Mouse (Mus musculus) hindbrain, embryonic 12.5 days (tissue): Measurements from ENCODE around the gene Acot7. TPM values are rescaled to one million over a fixed set of nuclear protein-coding genes. Genes with fewer than 3 reads are reported as not detected.

Experiments
- ATAC-seq: fragments of 200-750 bp; cut with Nextera tagmentation; 2 replicates; pipeline ENCODE4 v1.8.0; 2017; ENCODE audit warnings: moderate TSS enrichment; ENCODE audit not compliant: low FRiP score
- H3K27ac ChIP-seq: fragments of 300-500 bp; sonication (generic); 2 replicates; pipeline ENCODE4 v1.5.1; 2016; ENCODE audit warnings: mild to moderate bottlenecking
- H3K27me3 ChIP-seq: fragments of 300-500 bp; sonication (generic); 2 replicates; pipeline ENCODE4 v1.6.1; 2016; ENCODE audit warnings: mild to moderate bottlenecking
- H3K36me3 ChIP-seq: fragments of 300-500 bp; sonication (generic); 2 replicates; pipeline ENCODE4 v1.6.1; 2016; ENCODE audit warnings: mild to moderate bottlenecking
- H3K4me1 ChIP-seq: fragments of 300-500 bp; sonication (generic); 2 replicates; pipeline ENCODE4 v1.6.1; 2016
- H3K4me2 ChIP-seq: fragments of 300-500 bp; sonication (generic); replicated peaks from 2 replicates; pipeline ENCODE4 v1.6.1; 2016; ENCODE audit warnings: mild to moderate bottlenecking
- H3K4me3 ChIP-seq: fragments of 300-500 bp; sonication (generic); 2 replicates; pipeline ENCODE4 v1.5.1; 2016; ENCODE audit warnings: mild to moderate bottlenecking
- H3K9ac ChIP-seq: fragments of 300-500 bp; sonication (generic); 2 replicates; pipeline ENCODE4 v1.6.1; 2016; ENCODE audit warnings: mild to moderate bottlenecking, moderate library complexity
- H3K9me3 ChIP-seq: fragments of 300-500 bp; sonication (generic); replicated peaks from 2 replicates; pipeline ENCODE4 v1.6.1; 2016; ENCODE audit warnings: mild to moderate bottlenecking
- WGBS: fragments of 180-500 bp; shearing (Covaris S2); methylation state at CpG from one replicate; pipeline ENCODE4 v1.1.7; 2016; 5-methylcytosine and 5-hydroxymethylcytosine counted together
- polyA plus RNA-seq: library from polyadenylated mRNA; unstranded; fragments of >200 nt; fragmentation: Nextera tagmentation; extraction: Ambion mirVana; gene quantifications from 2 replicates; pipeline ENCODE4 v1.2.1, GENCODE M21; 2016

Gene Acot7
- polyA plus RNA-seq, 1 experiment from 2014 or later, result 132 TPM

DNA sequence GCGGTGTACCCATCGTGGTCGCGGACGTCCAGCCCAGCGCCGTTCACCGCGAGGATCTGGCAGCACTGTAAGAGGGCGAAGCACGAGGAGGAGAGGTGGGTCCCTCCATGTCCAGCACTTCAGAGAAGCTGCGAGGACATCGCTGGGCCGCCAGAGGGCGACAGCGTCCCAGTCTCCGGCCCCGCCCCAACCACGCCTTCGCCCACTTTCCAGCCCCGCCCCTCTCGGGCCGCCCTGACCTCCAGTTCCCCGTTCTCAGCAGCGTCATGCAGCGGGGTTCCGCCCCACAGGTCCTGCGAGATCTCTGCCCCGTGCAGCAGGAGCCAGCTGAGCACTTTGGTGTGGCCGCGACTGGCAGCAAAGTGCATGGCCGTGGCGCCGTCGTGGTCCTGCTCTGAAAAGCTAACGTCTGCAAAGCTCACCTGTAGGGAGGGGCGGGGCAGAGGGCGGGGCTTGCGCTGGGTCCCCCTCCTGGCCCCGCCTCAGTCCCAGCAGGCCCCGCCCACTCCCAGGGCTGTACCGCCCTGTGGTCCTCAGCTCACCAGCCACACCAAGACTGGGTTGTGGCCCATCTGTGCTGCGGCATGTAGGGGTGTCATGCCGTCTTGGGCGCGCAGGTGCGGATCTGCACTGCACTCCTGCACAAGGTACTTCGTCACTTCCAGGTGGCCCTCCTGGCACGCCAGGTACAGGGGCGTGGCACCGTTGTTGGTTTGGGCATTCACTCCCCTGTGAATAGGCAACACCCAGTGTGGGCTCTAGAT lies 39.3 kb upstream of the Acot7 start:
- peak overlapping the region; percentile 56 for H3K4me2 ChIP-seq
- H3K36me3 ChIP-seq, result no peaks in the 10 kb centered on the region
- no peaks in the 10 kb centered on the region for H3K9me3 ChIP-seq
- ATAC-seq, result peak; percentile 69
- H3K27ac ChIP-seq, result no peak overlapping the region
- peaks cover 11% of the 10 kb centered on the region for H3K4me1 ChIP-seq
- peaks cover 71% of the 10 kb centered on the region for H3K27me3 ChIP-seq
- peak overlapping the region; percentile 36 for H3K4me3 ChIP-seq
- no peak overlapping the region for H3K9ac ChIP-seq
- 3% methylated on average over 50 of the region's 51 CpGs for WGBS

DNA sequence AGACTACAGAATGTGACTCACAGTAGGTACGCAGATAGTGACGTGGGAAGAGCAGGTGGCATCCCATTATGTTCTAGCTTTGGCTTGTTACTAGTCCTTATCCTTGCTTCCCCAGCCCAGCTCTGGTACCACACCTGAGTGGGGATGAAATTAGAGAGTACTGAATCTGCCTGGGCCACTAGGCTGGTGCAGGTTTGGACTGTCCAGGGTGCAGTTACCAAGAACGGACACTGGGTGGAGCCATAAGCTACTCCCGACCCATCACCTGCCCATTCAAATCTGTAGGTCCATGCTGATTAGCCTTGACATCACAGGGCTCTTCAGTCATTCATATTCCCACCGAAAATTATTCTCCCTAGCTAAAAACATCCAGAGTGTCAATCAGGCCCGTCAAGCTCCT lies 37.5 kb upstream of the Acot7 start:
- Histone ChIP-seq H3K4me3 (no peak overlapping the region), H3K27me3 (peaks cover 62% of the 10 kb centered on the region)

GRCm38 (mm10) chr4:152141521-152142135 lies 36.3 kb upstream of the Acot7 start:
- ATAC-seq, result no peak
- no peaks in the 10 kb centered on the region for H3K36me3 ChIP-seq
- H3K4me3 ChIP-seq, result no peak overlapping the region
- H3K27ac ChIP-seq, result no peak overlapping the region
- H3K4me2 ChIP-seq, result no peak overlapping the region
- no peaks in the 10 kb centered on the region for H3K9me3 ChIP-seq
- 69% methylated on average over 8 of the region's 8 CpGs for WGBS
- peaks cover 53% of the 10 kb centered on the region for H3K27me3 ChIP-seq
- H3K9ac ChIP-seq, result no peak overlapping the region
- peaks cover 9% of the 10 kb centered on the region for H3K4me1 ChIP-seq

More for the DNA sequence above, 37.5 kb upstream of the Acot7 start:
- H3K4me2 ChIP-seq, result no peak overlapping the region
- ATAC-seq, result no peak
- H3K36me3 ChIP-seq, result no peaks in the 10 kb centered on the region
- H3K4me1 ChIP-seq, result peaks cover 11% of the 10 kb centered on the region
- 31% methylated on average over 6 of the region's 6 CpGs for WGBS
- no peak overlapping the region for H3K9ac ChIP-seq
- H3K9me3 ChIP-seq, result no peaks in the 10 kb centered on the region
- H3K27ac ChIP-seq, result no peak overlapping the region

GRCm38 (mm10) chr4:152143632-152144031 lies 34.3 kb upstream of the Acot7 start:
- Histone ChIP-seq H3K27me3 (peaks cover 53% of the 10 kb centered on the region), H3K27ac (no peak overlapping the region), H3K4me3 (no peak overlapping the region), H3K9ac (no peak overlapping the region), H3K4me1 (peaks cover 4% of the 10 kb centered on the region), H3K4me2 (no peak overlapping the region), H3K9me3 (no peaks in the 10 kb centered on the region), H3K36me3 (no peaks in the 10 kb centered on the region)
- WGBS, result 26% methylated on average over 1 of the region's 1 CpGs
- ATAC-seq, result no peak

DNA sequence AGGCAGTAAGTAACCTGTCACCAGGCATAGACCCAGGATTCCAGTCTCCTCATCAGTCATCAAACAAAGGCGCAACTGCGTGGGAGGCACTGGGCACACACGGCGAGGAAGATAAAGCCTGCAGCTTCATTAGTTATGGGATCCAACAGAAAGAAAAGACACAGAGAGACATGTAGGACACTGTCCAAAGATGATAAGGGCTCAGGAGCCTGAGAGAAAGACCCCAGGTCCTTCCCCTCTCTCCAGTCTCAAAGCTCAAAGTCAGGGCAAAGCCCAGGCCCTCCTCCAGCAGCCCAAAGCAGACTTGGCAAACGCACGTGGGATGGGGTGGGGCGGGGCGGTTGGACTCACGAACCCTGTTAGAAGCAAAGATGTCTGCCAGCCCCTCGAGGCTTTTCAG lies 32.5 kb upstream of the Acot7 start:
- no peak overlapping the region for H3K9ac ChIP-seq
- H3K27me3 ChIP-seq, result peaks cover 58% of the 10 kb centered on the region
- H3K4me1 ChIP-seq, result no peaks in the 10 kb centered on the region
- H3K36me3 ChIP-seq, result no peaks in the 10 kb centered on the region
- no peak for ATAC-seq
- H3K27ac ChIP-seq, result no peak overlapping the region
- 85% methylated on average over 8 of the region's 10 CpGs for WGBS
- no peak overlapping the region for H3K4me2 ChIP-seq
- no peak overlapping the region for H3K4me3 ChIP-seq
- no peaks in the 10 kb centered on the region for H3K9me3 ChIP-seq

DNA sequence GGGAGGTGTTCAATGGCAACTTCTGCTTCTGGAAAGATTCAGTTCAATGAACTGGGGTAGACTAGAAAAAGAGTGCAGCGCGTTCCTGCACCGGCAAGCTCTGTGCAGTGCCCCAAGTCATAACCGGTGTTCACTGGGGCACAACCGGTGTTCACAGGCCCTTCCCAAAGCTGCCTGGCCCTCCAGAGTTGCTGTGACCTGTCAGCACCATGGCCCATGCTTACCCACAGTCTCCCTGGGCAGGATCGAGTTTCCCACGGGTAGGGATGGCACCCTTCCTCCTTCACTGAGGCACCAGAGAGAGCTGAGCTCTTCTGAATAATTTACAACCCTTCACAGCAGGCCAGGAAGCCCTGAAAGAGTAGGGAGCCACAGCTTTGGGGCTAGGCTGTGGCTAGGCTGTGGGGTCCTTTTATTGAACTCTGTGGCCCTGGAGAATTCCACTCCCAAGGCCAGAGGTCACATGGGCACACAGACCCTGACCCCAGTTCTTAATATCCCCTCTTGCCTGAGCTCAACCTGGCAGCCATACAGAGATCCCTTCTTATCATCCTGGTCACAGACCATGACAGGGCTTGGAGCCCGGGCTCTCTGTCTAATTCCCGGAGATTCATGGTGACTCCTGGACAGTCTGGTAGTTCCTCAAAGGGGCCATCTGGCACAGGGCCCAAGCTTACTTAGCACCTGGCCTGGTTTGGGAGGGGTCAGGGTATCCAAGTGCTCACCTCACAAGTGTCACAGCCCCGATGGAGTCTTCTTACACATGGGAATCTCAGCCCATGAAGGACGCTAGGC lies 31.7 kb upstream of the Acot7 start:
- no peak overlapping the region for H3K4me3 ChIP-seq
- H3K9me3 ChIP-seq, result no peaks in the 10 kb centered on the region
- no peaks in the 10 kb centered on the region for H3K36me3 ChIP-seq
- no peak overlapping the region for H3K9ac ChIP-seq
- H3K4me1 ChIP-seq, result no peaks in the 10 kb centered on the region
- no peak overlapping the region for H3K27ac ChIP-seq
- peaks cover 57% of the 10 kb centered on the region for H3K27me3 ChIP-seq
- no peak for ATAC-seq
- 62% methylated on average over 11 of the region's 11 CpGs for WGBS
- H3K4me2 ChIP-seq, result no peak overlapping the region

DNA sequence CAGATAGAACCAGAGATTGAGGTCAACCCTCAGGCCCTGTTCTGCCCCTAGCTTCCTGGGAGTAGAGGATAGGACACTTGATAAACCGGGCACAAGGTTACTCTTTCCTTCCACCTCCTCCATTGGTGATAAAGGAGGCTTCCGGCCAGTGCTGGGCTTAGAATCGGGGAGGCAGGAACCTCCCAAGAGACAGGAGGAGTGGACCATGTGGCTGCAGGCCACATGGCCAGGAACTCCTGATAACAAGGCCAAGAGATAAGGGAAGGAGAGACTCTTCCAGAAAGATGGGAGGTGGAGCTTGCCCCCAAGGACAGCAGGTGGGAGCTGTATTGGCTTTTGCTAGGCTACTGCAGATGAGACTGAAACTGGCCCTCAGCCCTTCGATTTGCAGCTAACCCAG lies 27.4 kb upstream of the Acot7 start:
- WGBS, result 73% methylated on average over 4 of the region's 4 CpGs
- peaks cover 83% of the 10 kb centered on the region for H3K27me3 ChIP-seq
- no peak overlapping the region for H3K4me2 ChIP-seq
- H3K9me3 ChIP-seq, result no peaks in the 10 kb centered on the region
- ATAC-seq, result no peak
- no peak overlapping the region for H3K27ac ChIP-seq
- no peak overlapping the region for H3K9ac ChIP-seq
- no peak overlapping the region for H3K4me3 ChIP-seq
- peaks cover 11% of the 10 kb centered on the region for H3K4me1 ChIP-seq
- H3K36me3 ChIP-seq, result no peaks in the 10 kb centered on the region

DNA sequence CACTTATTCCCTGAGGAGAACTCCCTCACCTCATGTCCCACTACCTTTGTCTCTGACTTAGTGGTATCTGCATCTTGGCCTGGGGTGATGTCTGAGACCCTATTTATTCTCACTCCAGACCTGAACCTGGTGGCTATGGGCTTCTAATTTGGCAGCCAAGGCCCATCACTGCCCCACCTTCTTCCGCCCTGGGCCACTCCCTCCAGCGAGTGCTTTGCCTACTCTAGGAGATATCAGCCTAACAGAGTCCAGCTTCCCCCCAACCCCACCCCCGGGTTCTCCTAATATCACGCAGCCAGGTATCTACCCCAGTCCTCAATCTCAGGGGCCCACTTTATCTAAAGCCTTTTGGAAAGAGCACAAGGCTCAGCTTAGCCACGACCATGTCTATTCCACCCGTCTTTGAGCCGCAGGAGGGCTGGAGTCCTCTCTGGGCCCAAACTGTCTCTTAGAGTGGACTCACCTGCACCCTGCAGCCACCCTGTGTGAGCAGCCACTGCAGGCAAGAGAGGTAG lies 26.4 kb upstream of the Acot7 start:
- Histone ChIP-seq H3K4me1 (peaks cover 11% of the 10 kb centered on the region), H3K27me3 (peaks cover 88% of the 10 kb centered on the region), H3K27ac (no peak overlapping the region), H3K36me3 (no peaks in the 10 kb centered on the region), H3K4me3 (peak overlapping the region; percentile 34), H3K9me3 (no peaks in the 10 kb centered on the region), H3K4me2 (peak overlapping the region; percentile 55), H3K9ac (no peak overlapping the region)
- WGBS, result 17% methylated on average over 7 of the region's 7 CpGs
- ATAC-seq, result peak; percentile 13; the same call in 1 of the 2 replicates

DNA sequence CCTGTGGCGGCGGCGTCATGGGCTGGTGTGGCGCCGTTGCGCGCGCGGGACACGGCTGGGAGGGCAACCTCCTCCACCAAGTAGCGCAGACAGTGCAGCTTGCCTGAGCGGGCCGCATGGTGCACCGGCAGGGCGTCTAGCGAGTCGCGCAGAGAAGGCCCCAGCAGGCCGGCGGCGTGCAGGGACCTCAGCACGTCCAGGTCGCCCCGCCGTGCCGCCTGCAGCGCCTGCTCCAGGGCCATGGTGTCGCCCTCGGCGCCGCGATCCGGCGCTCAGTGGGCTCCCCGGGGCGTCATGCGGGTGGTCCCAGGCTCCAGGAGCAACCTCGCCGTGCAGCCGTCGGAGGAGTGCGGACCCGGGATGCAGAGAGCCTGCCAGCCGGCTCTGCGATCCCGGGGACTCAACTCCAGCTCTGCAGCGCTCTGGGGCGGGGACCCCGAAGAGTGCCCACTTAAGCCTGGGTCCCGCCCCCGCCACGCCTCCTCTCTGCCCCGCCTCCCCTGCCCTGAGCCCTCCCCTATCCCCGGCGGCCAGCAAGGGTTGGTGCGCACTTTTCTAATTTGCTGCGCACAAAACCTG lies 25.9 kb upstream of the Acot7 start, which contains the start of gene Espn:
TSS of gene Espn (minus strand) at position 406 of the 579 bp plus-strand sequence.
- peaks cover 90% of the 10 kb centered on the region for H3K27me3 ChIP-seq
- WGBS, result under 1% methylated on average over 48 of the region's 57 CpGs

DNA sequence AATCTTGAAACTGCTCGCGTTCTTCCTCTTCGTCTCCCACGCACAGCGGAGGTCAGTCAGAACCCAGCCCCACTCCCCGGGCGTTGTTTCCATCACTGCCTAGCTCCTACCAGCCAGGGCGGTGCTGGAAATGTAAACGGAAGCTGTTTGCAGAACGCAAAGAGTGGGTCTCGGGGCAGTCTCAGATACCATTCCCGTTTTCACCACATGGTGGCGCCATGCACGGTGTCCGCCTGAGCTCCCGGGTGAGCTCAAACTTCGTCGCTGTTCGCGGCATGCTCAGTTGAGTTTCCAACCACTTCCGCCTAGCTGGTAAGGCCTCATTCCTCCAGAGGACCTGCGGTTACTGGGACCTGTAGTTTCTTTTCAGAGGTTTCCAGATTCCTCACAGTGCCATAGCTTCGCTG lies 24.2 kb upstream of the Acot7 start:
- peak overlapping the region; percentile 22; the same call in 1 of the 2 replicates for H3K4me3 ChIP-seq

More for the DNA sequence above, 25.9 kb upstream of the Acot7 start, which contains the start of gene Espn:
- H3K36me3 ChIP-seq, result no peaks in the 10 kb centered on the region
- peak; percentile 66 for ATAC-seq
- H3K4me2 ChIP-seq, result peak within 1 kb of the TSS; percentile 55
- H3K9ac ChIP-seq, result peak within 1 kb of the TSS; percentile 29; the same call in 1 of the 2 replicates
- no peak within 1 kb of the TSS for H3K27ac ChIP-seq
- H3K4me3 ChIP-seq, result peak within 1 kb of the TSS; percentile 34
- H3K4me1 ChIP-seq, result peaks cover 11% of the 10 kb centered on the region
- H3K9me3 ChIP-seq, result no peaks in the 10 kb centered on the region

GRCm38 (mm10) chr4:152155019-152155418 lies 22.9 kb upstream of the Acot7 start:
- Histone ChIP-seq H3K4me2 (no peak overlapping the region), H3K9me3 (no peaks in the 10 kb centered on the region), H3K36me3 (no peaks in the 10 kb centered on the region), H3K27me3 (peaks cover 91% of the 10 kb centered on the region), H3K9ac (no peak overlapping the region), H3K4me3 (no peak overlapping the region), H3K27ac (no peak overlapping the region), H3K4me1 (peaks cover 27% of the 10 kb centered on the region)
- 74% methylated on average over 4 of the region's 4 CpGs for WGBS
- no peak for ATAC-seq

More for the DNA sequence above, 24.2 kb upstream of the Acot7 start:
- Histone ChIP-seq H3K9me3 (no peaks in the 10 kb centered on the region), H3K4me2 (peak overlapping the region; percentile 39), H3K27ac (no peak overlapping the region), H3K4me1 (peaks cover 17% of the 10 kb centered on the region), H3K27me3 (peaks cover 91% of the 10 kb centered on the region), H3K9ac (no peak overlapping the region), H3K36me3 (no peaks in the 10 kb centered on the region)
- no peak for ATAC-seq
- 1% methylated on average over 23 of the region's 23 CpGs for WGBS
